Mouse (Mus musculus): ENCODE results near the gene 9530068E07Rik. TPM values are rescaled to one million over a fixed set of nuclear protein-coding genes. Genes with fewer than 3 reads are reported as not detected.
A peak's percentile ranks its signal among the peaks of the same experiment; 100 is the strongest.

Gene 9530068E07Rik
- polyA plus RNA-seq, 1 experiment, result 160 TPM

DNA sequence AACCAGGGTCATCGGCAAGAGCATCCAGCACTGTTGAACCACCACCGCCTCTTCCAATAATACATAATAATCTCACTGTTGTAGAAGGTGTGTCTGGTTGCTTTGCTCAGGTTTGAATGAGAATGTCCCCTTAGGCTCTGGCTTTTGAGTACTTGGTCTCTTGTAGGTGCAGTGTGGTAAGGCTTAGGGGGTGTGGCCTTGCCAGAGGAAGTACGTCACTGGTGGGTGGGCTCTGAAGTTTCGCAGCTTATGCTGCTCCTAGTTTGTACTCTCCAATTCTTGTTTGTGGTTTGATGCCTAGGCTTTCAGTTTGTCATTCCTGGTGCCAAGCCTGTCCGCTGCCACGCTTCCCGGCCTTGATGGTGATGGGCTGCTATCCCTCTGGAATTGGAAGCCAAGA, 6.3 kb upstream of the 9530068E07Rik start:
- WGBS, result 88% methylated on average over 7 of the region's 7 CpGs
- Histone ChIP-seq H3K4me1 (ENCODE audit: control insufficient read depth, insufficient read depth, low read length) (no peaks in the 10 kb centered on the region), H3K4me3 (replicated peaks; ENCODE audit: extremely low read depth, low read depth, low read length) (no peak overlapping the region)
- no peak for TF ChIP-seq CTCF (IDR thresholded peaks at IDR 0.05; ENCODE audit: insufficient read depth, low read length)
- TF ChIP-seq POLR2A (IDR thresholded peaks at IDR 0.05; ENCODE audit: borderline replicate concordance, extremely low read depth, low read depth, low read length), result no peak
- no peak for DNase-seq

DNA sequence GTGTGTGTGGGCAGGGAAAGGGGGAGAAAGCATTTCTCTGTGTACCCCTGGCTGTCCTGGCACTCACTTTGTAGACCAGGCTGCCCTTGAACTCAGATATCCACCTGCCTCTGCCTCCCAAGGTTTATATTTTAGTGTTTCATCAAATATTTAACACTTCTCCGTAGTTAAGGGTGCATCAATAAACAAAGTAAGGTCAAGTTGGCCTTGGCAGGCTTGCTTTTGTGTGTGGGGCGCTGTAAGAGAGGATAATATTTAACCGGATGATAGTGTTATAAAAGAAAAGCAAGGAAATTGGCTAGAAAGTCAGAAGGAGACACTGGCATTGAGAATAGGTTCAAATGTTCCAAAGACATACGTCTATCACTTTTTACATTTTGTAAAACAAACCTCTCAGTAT, 1.7 kb upstream of the 9530068E07Rik start:
- TF ChIP-seq CTCF (IDR thresholded peaks at IDR 0.05; ENCODE audit: insufficient read depth, low read length) (no peak), POLR2A (IDR thresholded peaks at IDR 0.05; ENCODE audit: borderline replicate concordance, extremely low read depth, low read depth, low read length) (no peak)
- 65% methylated on average over 4 of the region's 4 CpGs for WGBS
- Histone ChIP-seq H3K4me1 (ENCODE audit: control insufficient read depth, insufficient read depth, low read length) (no peaks in the 10 kb centered on the region), H3K4me3 (replicated peaks; ENCODE audit: extremely low read depth, low read depth, low read length) (no peak overlapping the region)
- no peak for DNase-seq

- Histone ChIP-seq H3K4me1 (ENCODE audit: control insufficient read depth, insufficient read depth, low read length) (peaks cover under 1% of the 10 kb centered on the region; the same call in 1 of the 2 replicates), H3K4me3 (replicated peaks; ENCODE audit: extremely low read depth, low read depth, low read length) (no peak overlapping the region)
- 39% methylated on average over 4 of the region's 4 CpGs for WGBS
- no peak for DNase-seq
- TF ChIP-seq POLR2A (IDR thresholded peaks at IDR 0.05; ENCODE audit: borderline replicate concordance, extremely low read depth, low read depth, low read length) (no peak), CTCF (IDR thresholded peaks at IDR 0.05; ENCODE audit: insufficient read depth, low read length) (no peak)
These were observed 885 bp upstream of the 9530068E07Rik start for GRCm38 (mm10) chr11:52395343-52395742.

GRCm38 (mm10) chr11:52396597-52397188, 465 bp downstream of the 9530068E07Rik start:
- WGBS, result under 1% methylated on average over 33 of the region's 33 CpGs
- TF ChIP-seq POLR2A (IDR thresholded peaks at IDR 0.05; ENCODE audit: borderline replicate concordance, extremely low read depth, low read depth, low read length), result no peak
- TF ChIP-seq CTCF (IDR thresholded peaks at IDR 0.05; ENCODE audit: insufficient read depth, low read length), result no peak
- DNase-seq, result no peak
- Histone ChIP-seq H3K4me3 (replicated peaks; ENCODE audit: extremely low read depth, low read depth, low read length) (peak overlapping the region; percentile 86), H3K4me1 (ENCODE audit: control insufficient read depth, insufficient read depth, low read length) (peaks cover 3% of the 10 kb centered on the region; the same call in 1 of the 2 replicates)

DNA sequence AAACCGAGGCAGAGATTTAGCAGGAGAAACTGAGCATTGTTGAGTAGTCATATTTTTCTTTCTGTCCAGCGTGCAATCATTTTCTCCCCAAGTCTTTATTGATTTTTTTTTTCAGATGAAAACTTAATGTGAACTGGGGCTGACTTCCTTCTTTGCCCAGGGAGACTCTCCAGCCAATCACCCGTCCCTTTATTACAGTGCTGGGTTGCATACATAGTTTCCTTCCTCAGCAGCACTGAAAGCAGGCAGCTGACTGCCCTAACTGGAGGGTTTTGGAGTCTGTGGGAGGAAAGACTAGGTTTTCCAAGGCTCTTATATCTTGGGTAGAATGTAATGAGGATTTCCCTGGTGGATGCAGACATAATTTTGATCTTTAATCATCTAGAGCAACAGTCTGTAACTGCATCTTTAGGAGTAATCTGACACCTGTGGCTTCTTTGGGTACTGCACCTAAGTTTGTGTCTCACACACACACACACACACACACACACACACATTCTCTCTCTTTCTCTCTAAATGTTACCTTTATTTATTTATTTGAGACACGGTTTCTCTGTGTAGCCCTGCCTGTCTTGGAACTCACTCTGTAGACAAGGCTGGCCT, 1.3 kb downstream of the 9530068E07Rik start:
- no peak for DNase-seq
- H3K4me1 ChIP-seq (ENCODE audit: control insufficient read depth, insufficient read depth, low read length), result peaks cover 3% of the 10 kb centered on the region; the same call in 1 of the 2 replicates
- TF ChIP-seq POLR2A (IDR thresholded peaks at IDR 0.05; ENCODE audit: borderline replicate concordance, extremely low read depth, low read depth, low read length), result no peak
- TF ChIP-seq CTCF (IDR thresholded peaks at IDR 0.05; ENCODE audit: insufficient read depth, low read length), result no peak
- no peak overlapping the region for H3K4me3 ChIP-seq (replicated peaks; ENCODE audit: extremely low read depth, low read depth, low read length)
- 79% methylated on average over 4 of the region's 4 CpGs for WGBS

DNA sequence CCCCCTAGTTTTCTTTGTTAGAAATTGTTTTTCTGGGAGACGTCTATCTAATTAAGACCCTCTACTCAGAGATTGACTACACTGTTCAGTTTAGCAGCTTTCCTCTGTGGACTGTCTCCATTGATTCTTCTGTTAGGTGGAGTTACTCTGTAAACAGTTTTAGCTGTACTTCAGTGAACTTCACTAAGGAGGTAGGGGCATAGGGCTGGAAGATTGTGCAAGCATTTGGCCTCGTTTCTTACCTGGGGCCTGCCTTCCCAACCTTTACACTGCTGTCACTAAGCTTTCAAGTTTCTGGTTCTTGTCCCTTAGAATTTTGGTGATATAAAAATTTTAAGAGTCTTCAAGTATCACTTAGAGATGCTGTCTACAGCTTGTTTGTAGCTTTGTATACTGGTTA, 5.2 kb downstream of the 9530068E07Rik start:
- H3K4me1 ChIP-seq (ENCODE audit: control insufficient read depth, insufficient read depth, low read length), result peaks cover 3% of the 10 kb centered on the region; the same call in 1 of the 2 replicates
- WGBS, result 65% methylated on average over 2 of the region's 2 CpGs
- TF ChIP-seq CTCF (IDR thresholded peaks at IDR 0.05; ENCODE audit: insufficient read depth, low read length), result no peak
- no peak for TF ChIP-seq POLR2A (IDR thresholded peaks at IDR 0.05; ENCODE audit: borderline replicate concordance, extremely low read depth, low read depth, low read length)
- no peak overlapping the region for H3K4me3 ChIP-seq (replicated peaks; ENCODE audit: extremely low read depth, low read depth, low read length)
- DNase-seq, result no peak

GRCm38 (mm10) chr11:52402566-52402965, 6.3 kb downstream of the 9530068E07Rik start:
- 67% methylated on average over 1 of the region's 1 CpGs for WGBS
- H3K4me1 ChIP-seq (ENCODE audit: control insufficient read depth, insufficient read depth, low read length), result peaks cover 3% of the 10 kb centered on the region; the same call in 1 of the 2 replicates
- TF ChIP-seq CTCF (IDR thresholded peaks at IDR 0.05; ENCODE audit: insufficient read depth, low read length), result no peak
- no peak for TF ChIP-seq POLR2A (IDR thresholded peaks at IDR 0.05; ENCODE audit: borderline replicate concordance, extremely low read depth, low read depth, low read length)
- no peak for DNase-seq
- no peak overlapping the region for H3K4me3 ChIP-seq (replicated peaks; ENCODE audit: extremely low read depth, low read depth, low read length)

DNA sequence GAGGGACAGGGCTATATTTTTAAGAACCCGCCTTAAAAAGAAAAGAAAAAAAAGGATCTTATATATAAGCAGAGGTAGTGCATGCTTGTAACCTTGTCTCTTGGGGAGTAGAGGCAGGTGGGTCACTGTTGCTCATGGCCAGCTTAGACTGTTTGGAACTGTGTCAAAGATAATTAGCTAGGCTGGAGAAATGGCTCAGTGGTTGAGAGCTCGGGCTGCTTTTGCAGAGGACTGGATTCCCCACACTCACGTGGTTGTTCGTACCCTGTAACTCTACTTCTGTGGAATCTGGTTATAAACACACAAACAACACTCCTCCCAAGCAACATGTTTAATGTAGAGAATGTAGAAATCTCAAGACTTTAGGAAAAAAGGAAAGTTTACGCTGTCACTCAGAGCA, 8.0 kb downstream of the 9530068E07Rik start:
- DNase-seq, result no peak
- TF ChIP-seq CTCF (IDR thresholded peaks at IDR 0.05; ENCODE audit: insufficient read depth, low read length) (no peak), POLR2A (IDR thresholded peaks at IDR 0.05; ENCODE audit: borderline replicate concordance, extremely low read depth, low read depth, low read length) (no peak)
- Histone ChIP-seq H3K4me1 (ENCODE audit: control insufficient read depth, insufficient read depth, low read length) (peaks cover 3% of the 10 kb centered on the region; the same call in 1 of the 2 replicates), H3K4me3 (replicated peaks; ENCODE audit: extremely low read depth, low read depth, low read length) (no peak overlapping the region)
- WGBS, result 90% methylated on average over 5 of the region's 5 CpGs

DNA sequence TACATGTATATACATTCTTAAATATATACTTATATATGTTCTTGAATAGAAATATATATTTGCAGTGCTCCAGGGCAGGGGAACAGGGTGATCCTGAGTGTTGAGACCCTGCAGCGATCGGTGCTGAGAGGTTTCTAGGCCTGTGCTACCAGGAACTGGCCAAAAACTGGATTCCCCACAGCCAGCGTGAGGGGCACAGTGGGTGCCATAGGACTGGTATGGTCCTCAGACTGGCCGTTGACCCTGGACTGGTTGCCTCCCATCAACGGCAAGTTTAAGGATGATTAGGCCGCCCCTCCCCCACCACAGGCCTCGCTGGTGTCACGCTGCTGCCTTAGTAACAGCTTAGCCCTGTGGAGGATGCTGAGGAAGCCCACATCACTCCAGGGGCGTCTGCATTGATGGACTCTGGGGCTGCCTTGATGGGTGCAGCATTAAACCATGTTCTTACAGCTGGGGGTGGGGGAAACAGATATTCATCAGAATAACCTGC, 9.0 kb downstream of the 9530068E07Rik start:
- Histone ChIP-seq H3K4me1 (ENCODE audit: control insufficient read depth, insufficient read depth, low read length) (peaks cover 3% of the 10 kb centered on the region; the same call in 1 of the 2 replicates), H3K4me3 (replicated peaks; ENCODE audit: extremely low read depth, low read depth, low read length) (no peak overlapping the region)
- no peak for DNase-seq
- TF ChIP-seq CTCF (IDR thresholded peaks at IDR 0.05; ENCODE audit: insufficient read depth, low read length) (no peak), POLR2A (IDR thresholded peaks at IDR 0.05; ENCODE audit: borderline replicate concordance, extremely low read depth, low read depth, low read length) (no peak)
- WGBS, result 86% methylated on average over 9 of the region's 9 CpGs

GRCm38 (mm10) chr11:52409316-52409715, 13.1 kb downstream of the 9530068E07Rik start:
- Histone ChIP-seq H3K4me1 (ENCODE audit: control insufficient read depth, insufficient read depth, low read length) (no peaks in the 10 kb centered on the region), H3K4me3 (replicated peaks; ENCODE audit: extremely low read depth, low read depth, low read length) (no peak overlapping the region)
- 45% methylated on average over 5 of the region's 5 CpGs for WGBS
- no peak for DNase-seq
- no peak for TF ChIP-seq POLR2A (IDR thresholded peaks at IDR 0.05; ENCODE audit: borderline replicate concordance, extremely low read depth, low read depth, low read length)
- no peak for TF ChIP-seq CTCF (IDR thresholded peaks at IDR 0.05; ENCODE audit: insufficient read depth, low read length)

Data from lung, adult 2 months (tissue).